Mouse (Mus musculus): ENCODE data around the gene Gm13278. TPM values are rescaled to one million over a fixed set of nuclear protein-coding genes. Genes with fewer than 3 reads are reported as not detected.

Gm13278 gene
- polyA plus RNA-seq, 1 experiment, result not detected

GRCm38 (mm10) chr4:88838828-88839227 lies 47.5 kb downstream of the Gm13278 start:
- DNase-seq (ENCODE audit: low read depth), result peak; percentile 21
- TF ChIP-seq CTCF (IDR thresholded peaks at IDR 0.05; ENCODE audit: borderline replicate concordance, extremely low read depth, insufficient read depth, insufficient read length), result peak; percentile 31; the same call in 1 of the 2 replicates
- TF ChIP-seq POLR2A (IDR thresholded peaks at IDR 0.05; ENCODE audit: borderline replicate concordance, extremely low read depth, insufficient read depth, insufficient read length, poor library complexity, severe bottlenecking), result no peak

- TF ChIP-seq CTCF (IDR thresholded peaks at IDR 0.05; ENCODE audit: borderline replicate concordance, extremely low read depth, insufficient read depth, insufficient read length) (no peak), POLR2A (IDR thresholded peaks at IDR 0.05; ENCODE audit: borderline replicate concordance, extremely low read depth, insufficient read depth, insufficient read length, poor library complexity, severe bottlenecking) (no peak)
- DNase-seq (ENCODE audit: low read depth), result no peak
Measured at GRCm38 (mm10) chr4:88840058-88840457, 48.7 kb downstream of the Gm13278 start.

GRCm38 (mm10) chr4:88841438-88841911 lies 50.1 kb downstream of the Gm13278 start, which contains the start of gene Ifna4:
Gene Ifna4, plus strand, starts transcription at chr4:88841861.
- DNase-seq (ENCODE audit: low read depth), result no peak
- no peak for TF ChIP-seq POLR2A (IDR thresholded peaks at IDR 0.05; ENCODE audit: borderline replicate concordance, extremely low read depth, insufficient read depth, insufficient read length, poor library complexity, severe bottlenecking)

Other genes with a start within 250 kb of the Gm13278 start
- not detected in 2 replicates for gene Ifna15, start 233.3 kb upstream of the Gm13278 start, polyA plus RNA-seq (2012; rRNA removed)
- not detected in 2 replicates for gene Ifna14, start 219.8 kb upstream of the Gm13278 start, polyA plus RNA-seq (2012; rRNA removed)
- gene Ifna9, start 199.2 kb upstream of the Gm13278 start, polyA plus RNA-seq (2012; rRNA removed), result not detected in 2 replicates
- not detected in 2 replicates for gene Ifna12, start 188.2 kb upstream of the Gm13278 start, polyA plus RNA-seq (2012; rRNA removed)
- not detected in 2 replicates for gene C87499, start 157.1 kb upstream of the Gm13278 start, polyA plus RNA-seq (2012; rRNA removed)
- gene Ifna13, start 147.1 kb upstream of the Gm13278 start, polyA plus RNA-seq (2012; rRNA removed), result not detected in 2 replicates
- not detected in 2 replicates for gene Ifna16, start 114.6 kb upstream of the Gm13278 start, polyA plus RNA-seq (2012; rRNA removed)
- gene Ifna2, start 107.6 kb upstream of the Gm13278 start, polyA plus RNA-seq (2012; rRNA removed), result not detected in 2 replicates
- not detected in 2 replicates for gene Ifnab, start 100.2 kb upstream of the Gm13278 start, polyA plus RNA-seq (2012; rRNA removed)
- gene Gm26566, start 69.7 kb upstream of the Gm13278 start, polyA plus RNA-seq (2012; rRNA removed), result 1.2 and 2.4 TPM in 2 replicates
- gene Klhl9, start 69.1 kb upstream of the Gm13278 start, polyA plus RNA-seq (2012; rRNA removed), result 45.5 and 69.0 TPM in 2 replicates
- not detected in 2 replicates for gene Gm13271, start 36.7 kb upstream of the Gm13278 start, polyA plus RNA-seq (2012; rRNA removed)
- not detected in 2 replicates for gene Gm13283, start 31.4 kb upstream of the Gm13278 start, polyA plus RNA-seq (2012; rRNA removed)
- gene Gm13290, start 17.7 kb upstream of the Gm13278 start, polyA plus RNA-seq (2012; rRNA removed), result not detected in 2 replicates
- not detected in 2 replicates for gene Gm13289, start 14.6 kb upstream of the Gm13278 start, polyA plus RNA-seq (2012; rRNA removed)
- gene Gm13272, start 11.7 kb upstream of the Gm13278 start, polyA plus RNA-seq (2012; rRNA removed), result 0.11 TPM in 1 of 2 replicates, not detected in the other
- gene Ifnz, start 9.4 kb upstream of the Gm13278 start, polyA plus RNA-seq (2012; rRNA removed), result not detected in 2 replicates
- gene Gm13276, start 5.8 kb upstream of the Gm13278 start, polyA plus RNA-seq (2012; rRNA removed), result not detected in 2 replicates
- gene Gm13277, start 2.9 kb upstream of the Gm13278 start, polyA plus RNA-seq (2012; rRNA removed), result not detected in 2 replicates
- gene Gm13275, start 2.9 kb downstream of the Gm13278 start, polyA plus RNA-seq (2012; rRNA removed), result not detected in 2 replicates
- gene Gm13279, start 5.8 kb downstream of the Gm13278 start, polyA plus RNA-seq (2012; rRNA removed), result not detected in 2 replicates
- gene Gm13285, start 8.1 kb downstream of the Gm13278 start, polyA plus RNA-seq (2012; rRNA removed), result not detected in 2 replicates
- gene Gm13287, start 11.7 kb downstream of the Gm13278 start, polyA plus RNA-seq (2012; rRNA removed), result not detected in 2 replicates
- gene Gm13288, start 14.0 kb downstream of the Gm13278 start, polyA plus RNA-seq (2012; rRNA removed), result not detected in 2 replicates
- gene Ifna7, start 24.7 kb downstream of the Gm13278 start, polyA plus RNA-seq (2012; rRNA removed), result 0.15 TPM in 1 of 2 replicates, not detected in the other
- gene Ifna11, start 28.4 kb downstream of the Gm13278 start, polyA plus RNA-seq (2012; rRNA removed), result not detected in 2 replicates
- gene Ifna6, start 35.9 kb downstream of the Gm13278 start, polyA plus RNA-seq (2012; rRNA removed), result not detected in 2 replicates
- gene Ifna5, start 44.0 kb downstream of the Gm13278 start, polyA plus RNA-seq (2012; rRNA removed), result not detected in 2 replicates
- not detected in 2 replicates for gene Ifna4, start 50.3 kb downstream of the Gm13278 start, polyA plus RNA-seq (2012; rRNA removed)
- not detected in 2 replicates for gene Ifna1, start 58.5 kb downstream of the Gm13278 start, polyA plus RNA-seq (2012; rRNA removed)
- gene Ifne, start 88.7 kb downstream of the Gm13278 start, polyA plus RNA-seq (2012; rRNA removed), result not detected in 2 replicates